Mouse (Mus musculus): ENCODE measurements around the gene Hist1h1b. TPM values are rescaled to one million over a fixed set of nuclear protein-coding genes. Genes with fewer than 3 reads are reported as not detected.

Gene Hist1h1b
- polyA plus RNA-seq (2015; fragmentation: Illumina TruSeq; extraction: RNeasy Lipid Tissue Mini Kit (QIAGEN cat#74804); ENCODE audit: insufficient read depth, low read depth, low replicate concordance): not detected

GRCm38 (mm10) chr13:21779767-21780731, at the start of gene Hist1h1b:
Gene Hist1h1b, minus strand, starts transcription at chr13:21780625.

GRCm38 (mm10) chr13:21811539-21811938, 31.1 kb upstream of the Hist1h1b start, which contains the start of gene Hist1h4m:
Gene Hist1h4m, plus strand, starts transcription at chr13:21811746.

GRCm38 (mm10) chr13:21810073-21810472, 29.6 kb upstream of the Hist1h1b start, which contains the start of the genes Hist1h2bq and Hist1h2ao:
Gene Hist1h2bq, minus strand, starts transcription at chr13:21810197.
Gene Hist1h2ao, plus strand, starts transcription at chr13:21810465.

GRCm38 (mm10) chr13:21786899-21787629, 6.6 kb upstream of the Hist1h1b start, which contains the start of the genes Hist1h2an and Hist1h2bp:
Gene Hist1h2an, minus strand, starts transcription at chr13:21787218.
Gene Hist1h2bp, plus strand, starts transcription at chr13:21787461.

GRCm38 (mm10) chr13:21783255-21783617, 2.8 kb upstream of the Hist1h1b start, which contains the start of gene Hist1h3i:
Gene Hist1h3i, minus strand, starts transcription at chr13:21783370.

GRCm38 (mm10) chr13:21753524-21754285, 26.7 kb downstream of the Hist1h1b start, which contains the start of the genes Hist1h2ak and Hist1h2bn:
Gene Hist1h2ak, minus strand, starts transcription at chr13:21753827.
Gene Hist1h2bn, plus strand, starts transcription at chr13:21754123.

GRCm38 (mm10) chr13:21750159-21751017, 30.0 kb downstream of the Hist1h1b start, which contains the start of gene Hist1h4k:
Gene Hist1h4k, minus strand, starts transcription at chr13:21750505.

GRCm38 (mm10) chr13:21734906-21735767, 45.3 kb downstream of the Hist1h1b start, which contains the start of gene Hist1h4j:
Gene Hist1h4j, plus strand, starts transcription at chr13:21735064.

Other genes starting within 250 kb of the Hist1h1b start
- gene Zkscan8, start 249.5 kb downstream of the Hist1h1b start, polyA plus RNA-seq (2015; fragmentation: Illumina TruSeq; extraction: RNeasy Lipid Tissue Mini Kit (QIAGEN cat#74804); ENCODE audit: insufficient read depth, low read depth, low replicate concordance): 2.1 TPM
- not detected for gene Olfr1366, start 237.8 kb downstream of the Hist1h1b start, polyA plus RNA-seq (2015; fragmentation: Illumina TruSeq; extraction: RNeasy Lipid Tissue Mini Kit (QIAGEN cat#74804); ENCODE audit: insufficient read depth, low read depth, low replicate concordance)
- not detected for gene Olfr1535, start 220.7 kb downstream of the Hist1h1b start, polyA plus RNA-seq (2015; fragmentation: Illumina TruSeq; extraction: RNeasy Lipid Tissue Mini Kit (QIAGEN cat#74804); ENCODE audit: insufficient read depth, low read depth, low replicate concordance)
- not detected for gene Olfr1364, start 198.9 kb downstream of the Hist1h1b start, polyA plus RNA-seq (2015; fragmentation: Illumina TruSeq; extraction: RNeasy Lipid Tissue Mini Kit (QIAGEN cat#74804); ENCODE audit: insufficient read depth, low read depth, low replicate concordance)
- gene Olfr1362, start 166.6 kb downstream of the Hist1h1b start, polyA plus RNA-seq (2015; fragmentation: Illumina TruSeq; extraction: RNeasy Lipid Tissue Mini Kit (QIAGEN cat#74804); ENCODE audit: insufficient read depth, low read depth, low replicate concordance): not detected
- not detected for gene Olfr11, start 138.1 kb downstream of the Hist1h1b start, polyA plus RNA-seq (2015; fragmentation: Illumina TruSeq; extraction: RNeasy Lipid Tissue Mini Kit (QIAGEN cat#74804); ENCODE audit: insufficient read depth, low read depth, low replicate concordance)
- gene Olfr1361, start 117.2 kb downstream of the Hist1h1b start, polyA plus RNA-seq (2015; fragmentation: Illumina TruSeq; extraction: RNeasy Lipid Tissue Mini Kit (QIAGEN cat#74804); ENCODE audit: insufficient read depth, low read depth, low replicate concordance): not detected
- gene Olfr1360, start 103.2 kb downstream of the Hist1h1b start, polyA plus RNA-seq (2015; fragmentation: Illumina TruSeq; extraction: RNeasy Lipid Tissue Mini Kit (QIAGEN cat#74804); ENCODE audit: insufficient read depth, low read depth, low replicate concordance): not detected
- not detected for gene Olfr1359, start 82.5 kb downstream of the Hist1h1b start, polyA plus RNA-seq (2015; fragmentation: Illumina TruSeq; extraction: RNeasy Lipid Tissue Mini Kit (QIAGEN cat#74804); ENCODE audit: insufficient read depth, low read depth, low replicate concordance)
- gene Hist1h2bl, start 64.5 kb downstream of the Hist1h1b start, polyA plus RNA-seq (2015; fragmentation: Illumina TruSeq; extraction: RNeasy Lipid Tissue Mini Kit (QIAGEN cat#74804); ENCODE audit: insufficient read depth, low read depth, low replicate concordance): not detected
- not detected for gene Hist1h2ai, start 64.2 kb downstream of the Hist1h1b start, polyA plus RNA-seq (2015; fragmentation: Illumina TruSeq; extraction: RNeasy Lipid Tissue Mini Kit (QIAGEN cat#74804); ENCODE audit: insufficient read depth, low read depth, low replicate concordance)
- gene Hist1h3h, start 63.0 kb downstream of the Hist1h1b start, polyA plus RNA-seq (2015; fragmentation: Illumina TruSeq; extraction: RNeasy Lipid Tissue Mini Kit (QIAGEN cat#74804); ENCODE audit: insufficient read depth, low read depth, low replicate concordance): not detected
- not detected for gene Hist1h2bm, start 58.6 kb downstream of the Hist1h1b start, polyA plus RNA-seq (2015; fragmentation: Illumina TruSeq; extraction: RNeasy Lipid Tissue Mini Kit (QIAGEN cat#74804); ENCODE audit: insufficient read depth, low read depth, low replicate concordance)
- not detected for gene Hist1h4j, start 45.6 kb downstream of the Hist1h1b start, polyA plus RNA-seq (2015; fragmentation: Illumina TruSeq; extraction: RNeasy Lipid Tissue Mini Kit (QIAGEN cat#74804); ENCODE audit: insufficient read depth, low read depth, low replicate concordance)
- not detected for gene Hist1h4k, start 30.1 kb downstream of the Hist1h1b start, polyA plus RNA-seq (2015; fragmentation: Illumina TruSeq; extraction: RNeasy Lipid Tissue Mini Kit (QIAGEN cat#74804); ENCODE audit: insufficient read depth, low read depth, low replicate concordance)
- not detected for gene Hist1h2ak, start 26.8 kb downstream of the Hist1h1b start, polyA plus RNA-seq (2015; fragmentation: Illumina TruSeq; extraction: RNeasy Lipid Tissue Mini Kit (QIAGEN cat#74804); ENCODE audit: insufficient read depth, low read depth, low replicate concordance)
- gene Hist1h2bn, start 26.5 kb downstream of the Hist1h1b start, polyA plus RNA-seq (2015; fragmentation: Illumina TruSeq; extraction: RNeasy Lipid Tissue Mini Kit (QIAGEN cat#74804); ENCODE audit: insufficient read depth, low read depth, low replicate concordance): not detected
- not detected for gene Hist1h3i, start 2.7 kb upstream of the Hist1h1b start, polyA plus RNA-seq (2015; fragmentation: Illumina TruSeq; extraction: RNeasy Lipid Tissue Mini Kit (QIAGEN cat#74804); ENCODE audit: insufficient read depth, low read depth, low replicate concordance)
- gene Hist1h2an, start 6.6 kb upstream of the Hist1h1b start, polyA plus RNA-seq (2015; fragmentation: Illumina TruSeq; extraction: RNeasy Lipid Tissue Mini Kit (QIAGEN cat#74804); ENCODE audit: insufficient read depth, low read depth, low replicate concordance): not detected
- gene Hist1h2bp, start 6.8 kb upstream of the Hist1h1b start, polyA plus RNA-seq (2015; fragmentation: Illumina TruSeq; extraction: RNeasy Lipid Tissue Mini Kit (QIAGEN cat#74804); ENCODE audit: insufficient read depth, low read depth, low replicate concordance): not detected
- gene Hist1h2bq, start 29.6 kb upstream of the Hist1h1b start, polyA plus RNA-seq (2015; fragmentation: Illumina TruSeq; extraction: RNeasy Lipid Tissue Mini Kit (QIAGEN cat#74804); ENCODE audit: insufficient read depth, low read depth, low replicate concordance): not detected
- gene Hist1h2ao, start 29.8 kb upstream of the Hist1h1b start, polyA plus RNA-seq (2015; fragmentation: Illumina TruSeq; extraction: RNeasy Lipid Tissue Mini Kit (QIAGEN cat#74804); ENCODE audit: insufficient read depth, low read depth, low replicate concordance): not detected
- not detected for gene Hist1h4m, start 31.1 kb upstream of the Hist1h1b start, polyA plus RNA-seq (2015; fragmentation: Illumina TruSeq; extraction: RNeasy Lipid Tissue Mini Kit (QIAGEN cat#74804); ENCODE audit: insufficient read depth, low read depth, low replicate concordance)
- not detected for gene Hist1h4n, start 51.6 kb upstream of the Hist1h1b start, polyA plus RNA-seq (2015; fragmentation: Illumina TruSeq; extraction: RNeasy Lipid Tissue Mini Kit (QIAGEN cat#74804); ENCODE audit: insufficient read depth, low read depth, low replicate concordance)
- gene Hist1h2ap, start 52.9 kb upstream of the Hist1h1b start, polyA plus RNA-seq (2015; fragmentation: Illumina TruSeq; extraction: RNeasy Lipid Tissue Mini Kit (QIAGEN cat#74804); ENCODE audit: insufficient read depth, low read depth, low replicate concordance): not detected
- 0.76 TPM for gene Hist1h2br, start 53.1 kb upstream of the Hist1h1b start, polyA plus RNA-seq (2015; fragmentation: Illumina TruSeq; extraction: RNeasy Lipid Tissue Mini Kit (QIAGEN cat#74804); ENCODE audit: insufficient read depth, low read depth, low replicate concordance)
- 1.2 TPM for gene Zfp184, start 164.5 kb upstream of the Hist1h1b start, polyA plus RNA-seq (2015; fragmentation: Illumina TruSeq; extraction: RNeasy Lipid Tissue Mini Kit (QIAGEN cat#74804); ENCODE audit: insufficient read depth, low read depth, low replicate concordance)
- gene Pom121l2, start 200.6 kb upstream of the Hist1h1b start, polyA plus RNA-seq (2015; fragmentation: Illumina TruSeq; extraction: RNeasy Lipid Tissue Mini Kit (QIAGEN cat#74804); ENCODE audit: insufficient read depth, low read depth, low replicate concordance): not detected
- 1.7 TPM for gene Prss16, start 229.1 kb upstream of the Hist1h1b start, polyA plus RNA-seq (2015; fragmentation: Illumina TruSeq; extraction: RNeasy Lipid Tissue Mini Kit (QIAGEN cat#74804); ENCODE audit: insufficient read depth, low read depth, low replicate concordance)